In the genomic region with DNA sequence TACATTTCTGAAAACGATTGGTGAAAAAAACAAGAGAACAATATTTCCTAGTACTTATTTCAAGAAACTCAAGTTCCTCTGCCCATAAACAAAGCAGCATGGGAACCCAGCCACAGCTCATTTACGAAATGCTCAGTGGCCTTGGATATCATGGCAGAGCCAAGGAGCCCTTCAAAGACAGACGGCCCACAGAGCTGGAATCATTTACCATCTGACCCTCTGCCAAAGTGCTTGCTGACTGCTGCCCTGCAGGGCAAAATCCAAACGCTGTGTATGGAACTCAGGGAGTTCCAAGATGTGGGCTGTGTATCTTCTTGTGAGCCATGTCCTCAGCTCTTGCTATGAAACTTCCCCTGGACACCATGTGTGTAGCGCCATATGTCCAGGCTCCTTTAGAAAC, we compare ENCODE assay signal across 16 mouse cellular contexts. TPM values are rescaled to one million over a fixed set of nuclear protein-coding genes. Genes with fewer than 3 reads are reported as not detected.
DNase-seq lines count a peak whose midpoint lies in the region; ATAC-seq and TF ChIP-seq lines count a peak whose summit lies in the region.
"Had no signal": no experiment of that assay in that cellular context is flagged by ENCODE, and none has a peak within 500 bp of the region (broad histone marks: within the 10 kb centered on the region; RNA-seq: fewer than 3 reads in every experiment).

No protein-coding gene starts in this region.

- H3K4me2 ChIP-seq in lung, postnatal 0 days (replicated peaks; ENCODE audit: low read depth, low read length), result no peak overlapping the region
- H3K4me2 ChIP-seq in forebrain, embryonic 13.5 days, result no peak overlapping the region
- H3K4me2 ChIP-seq: embryonic facial prominence, embryonic 12.5 days; midbrain, embryonic 11.5 days had no signal

- peaks cover 10% of the 10 kb centered on the region; the same call in 1 of the 2 replicates for H3K4me1 ChIP-seq in lung, postnatal 0 days (ENCODE audit: insufficient read depth, low read depth, low read length)
- peaks cover 10% of the 10 kb centered on the region; the same call in 1 of the 2 replicates for H3K4me1 ChIP-seq in forebrain, embryonic 13.5 days
- H3K4me1 ChIP-seq: embryonic facial prominence, embryonic 12.5 days had no signal

- ATAC-seq in lung, postnatal 0 days, result no peak
- ATAC-seq in forebrain, embryonic 13.5 days, result no peak
- ATAC-seq: forebrain, embryonic 14.5 days; Patski had no signal

- 61% methylated on average over 5 of the region's 5 CpGs for WGBS in lung, postnatal 0 days
- WGBS in forebrain, embryonic 13.5 days, result 85% methylated on average over 5 of the region's 5 CpGs

- DNase-seq in heart, adult 11 months, result peak; percentile 87
- no peak for DNase-seq in heart, adult 8-10 months (ENCODE audit: low spot score)
- DNase-seq in lung, postnatal 14 days, result peak; percentile 18
- no peak for DNase-seq in lung, postnatal 0 days (ENCODE audit: low spot score)
- DNase-seq in gastrocnemius, adult 2 months, result peak; percentile 79
- peak; percentile 81 to 89 for DNase-seq in kidney, postnatal 36 days
- no peak for DNase-seq in B cell, adult 2 months
- DNase-seq: liver; lung, postnatal 10 days had no signal

- intact Hi-C loops in gastrocnemius, adult 2 months (cut with DNase I), result no loop called here

- no peak for TF ChIP-seq EP300 in lung, postnatal 0 days (IDR thresholded peaks at IDR 0.05)

- TF ChIP-seq CTCF in lung, postnatal 0 days (IDR thresholded peaks at IDR 0.05), result no peak
- no peak for TF ChIP-seq CTCF in gastrocnemius, adult 2 months (IDR thresholded peaks at IDR 0.05)

- no peaks in the 10 kb centered on the region for H3K9me3 ChIP-seq in lung, postnatal 0 days (ENCODE audit: low read length)
- no peaks in the 10 kb centered on the region for H3K9me3 ChIP-seq in forebrain, embryonic 13.5 days (replicated peaks)
- H3K9me3 ChIP-seq: embryonic facial prominence, embryonic 12.5 days had no signal

- H3K27me3 ChIP-seq in lung, postnatal 0 days (replicated peaks; ENCODE audit: insufficient read depth, low read length), result no peaks in the 10 kb centered on the region
- H3K27me3 ChIP-seq in forebrain, embryonic 13.5 days, result peaks cover 3% of the 10 kb centered on the region
- H3K27me3 ChIP-seq: embryonic facial prominence, embryonic 12.5 days; Patski had no signal

- no peak overlapping the region for H3K4me3 ChIP-seq in lung, postnatal 0 days (ENCODE audit: low read depth, low read length)
- H3K4me3 ChIP-seq in gastrocnemius, adult 2 months, result no peak overlapping the region
- H3K4me3 ChIP-seq in forebrain, embryonic 13.5 days, result no peak overlapping the region
- H3K4me3 ChIP-seq: embryonic facial prominence, embryonic 12.5 days; heart, adult 2 months; left cerebral cortex, adult 2 months had no signal

- no peak overlapping the region for H3K27ac ChIP-seq in lung, postnatal 0 days (ENCODE audit: low read length)
- peak overlapping the region; percentile 78 for H3K27ac ChIP-seq in gastrocnemius, adult 2 months
- H3K27ac ChIP-seq in forebrain, embryonic 13.5 days, result no peak overlapping the region
- H3K27ac ChIP-seq: embryonic facial prominence, embryonic 12.5 days; heart, adult 2 months; left cerebral cortex, adult 2 months had no signal

- no peak overlapping the region for H3K9ac ChIP-seq in lung, postnatal 0 days (replicated peaks; ENCODE audit: low read depth)
- no peak overlapping the region for H3K9ac ChIP-seq in forebrain, embryonic 13.5 days
- H3K9ac ChIP-seq: embryonic facial prominence, embryonic 12.5 days had no signal

- H3K36me3 ChIP-seq in lung, postnatal 0 days (ENCODE audit: insufficient read depth, low read length), result no peaks in the 10 kb centered on the region
- no peaks in the 10 kb centered on the region for H3K36me3 ChIP-seq in forebrain, embryonic 13.5 days (ENCODE audit: poor library complexity, severe bottlenecking)
- H3K36me3 ChIP-seq: embryonic facial prominence, embryonic 12.5 days had no signal

RNA-seq across cellular contexts. Expression of a gene that starts 38.0 kb away (rescaled TPM):
- total RNA-seq in heart, adult 8-10 months (2022), result 10 to 100 TPM; 14.8 to 24.4 (median 22.2) TPM
- polyA plus RNA-seq in lung, postnatal 0 days (2015; fragmentation: Nextera tagmentation; extraction: Ambion mirVana), result 9.7 and 12.0 TPM in 2 replicates
- 100 to 1,000 TPM; 101 to 123 TPM for total RNA-seq in gastrocnemius, adult 2 months (2021)
- 3.6 and 3.7 TPM in 2 replicates for polyA plus RNA-seq in forebrain, embryonic 13.5 days (2015; fragmentation: Nextera tagmentation; extraction: Ambion mirVana)

Comparison
In these comparisons a context has a peak if more than half of its experiments do, and no peak if none do; other contexts are left out.
1. DNase-seq: peak in heart, adult 11 months (single experiment), lung, postnatal 14 days (single experiment), gastrocnemius, adult 2 months (single experiment) and kidney, postnatal 36 days (2 of 2); none in heart, adult 8-10 months (single experiment), lung, postnatal 0 days (single experiment) and B cell, adult 2 months (0 of 2).